Mouse (Mus musculus) bone marrow macrophage, adult 2 months (primary cell): ENCODE data around the gene Dnajc25.

Experiments used
- CTCF ChIP-seq: IDR thresholded peaks from 2 replicates; pipeline ENCODE4 v1.5.1; 2012; ENCODE audit warnings: low read depth, mild to moderate bottlenecking, low read length, moderate library complexity
- POLR2A ChIP-seq: IDR thresholded peaks from 2 replicates; pipeline ENCODE4 v1.6.1; 2012; ENCODE audit warnings: mild to moderate bottlenecking, low read depth, low read length, borderline replicate concordance

DNA sequence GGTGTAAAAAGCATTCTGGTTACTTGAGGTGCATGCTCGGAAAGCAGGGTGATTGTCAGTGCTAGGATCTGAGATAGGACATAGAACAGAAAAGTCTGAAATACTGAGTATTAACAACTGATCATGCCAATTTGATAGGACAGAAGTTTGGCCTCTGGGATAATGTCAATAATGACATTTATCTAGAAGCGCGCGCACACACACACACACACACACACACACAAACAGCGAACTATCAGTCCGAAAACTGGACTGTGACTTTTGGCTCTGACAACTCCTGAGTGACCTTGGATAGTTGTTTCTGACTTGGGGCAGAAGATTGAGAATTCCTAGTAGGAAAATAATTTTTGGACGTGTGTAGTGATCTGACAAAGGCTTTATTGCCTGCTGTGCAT is 8.9 kb downstream of the Dnajc25 start:
- TF ChIP-seq CTCF (no peak), POLR2A (no peak)
